Mouse (Mus musculus) lung, postnatal 4 days (tissue): ENCODE measurements around the gene Mrrf.

ENCODE experiments used
- DNase-seq, 2 experiments: peaks; one replicate each; pipeline ENCODE4 v3.0.0; 2021

Mrrf gene

GRCm38 (mm10) chr2:36234526-36235368 is 98.6 kb downstream of the Mrrf start:
- peak; percentile 41 to 61 for DNase-seq

- DNase-seq, result peak; percentile 54 to 59
Measured at GRCm38 (mm10) chr2:36235917-36236316, 99.7 kb downstream of the Mrrf start.

- no peak for DNase-seq
Measured at GRCm38 (mm10) chr2:36236889-36237288, 100.7 kb downstream of the Mrrf start.

GRCm38 (mm10) chr2:36237557-36237956 is 101.4 kb downstream of the Mrrf start:
- peak in 1 of 2 experiments; percentile 59 for DNase-seq

- no peak for DNase-seq
Measured at GRCm38 (mm10) chr2:36238467-36238866, 102.3 kb downstream of the Mrrf start.

- DNase-seq, result no peak
Measured at GRCm38 (mm10) chr2:36238951-36239350, 102.8 kb downstream of the Mrrf start.
